Mouse (Mus musculus) ES-Bruce4 (cell line): ENCODE data around the gene Pcgf6. TPM values are rescaled to one million over a fixed set of nuclear protein-coding genes. Genes with fewer than 3 reads are reported as not detected.

Experiments used
- H3K27ac ChIP-seq: 2 replicates; pipeline ENCODE4 v1.5.1; 2012; ENCODE audit warnings: low read length, inconsistent platforms; ENCODE audit not compliant: insufficient read depth
- H3K27me3 ChIP-seq: 2 replicates; pipeline ENCODE4 v1.6.1; 2012; ENCODE audit warnings: mild to moderate bottlenecking, low read length, inconsistent platforms; ENCODE audit not compliant: control insufficient read depth, poor library complexity, insufficient read depth, severe bottlenecking
- H3K36me3 ChIP-seq: 2 replicates; pipeline ENCODE4 v1.6.1; 2012; ENCODE audit warnings: inconsistent platforms, mild to moderate bottlenecking, low read length, moderate library complexity; ENCODE audit not compliant: control insufficient read depth, poor library complexity, insufficient read depth, severe bottlenecking
- H3K4me1 ChIP-seq: one replicate; pipeline ENCODE4 v1.8.1; 2011; ENCODE audit warnings: low read length; ENCODE audit not compliant: control insufficient read depth, insufficient read depth
- H3K4me3 ChIP-seq: 2 replicates; pipeline ENCODE4 v1.5.1; 2011; ENCODE audit warnings: low read depth, mild to moderate bottlenecking, low read length
- H3K9ac ChIP-seq: 2 replicates; pipeline ENCODE4 v1.6.1; 2012; ENCODE audit warnings: low read depth, mild to moderate bottlenecking, inconsistent platforms; ENCODE audit not compliant: poor library complexity, severe bottlenecking
- H3K9me3 ChIP-seq: replicated peaks from 2 replicates; pipeline ENCODE4 v1.6.1; 2012; ENCODE audit warnings: mild to moderate bottlenecking, low read length, inconsistent platforms; ENCODE audit not compliant: control insufficient read depth, poor library complexity, insufficient read depth, severe bottlenecking
- CTCF ChIP-seq: IDR thresholded peaks from one replicate; pipeline ENCODE4 v1.8.1; 2011; ENCODE audit warnings: low read depth, low read length
- EP300 ChIP-seq: IDR thresholded peaks from 2 replicates; pipeline ENCODE4 v1.6.1; 2011; ENCODE audit warnings: low read depth, low read length; ENCODE audit not compliant: insufficient read depth
- POLR2A ChIP-seq: IDR thresholded peaks from one replicate; pipeline ENCODE4 v1.8.1; 2011; ENCODE audit warnings: low read length; ENCODE audit not compliant: insufficient read depth
- polyA plus RNA-seq: library from polyadenylated mRNA; stranded (reverse); fragments of >200 nt; gene quantifications from 2 replicates; pipeline ENCODE4 v1.2.4, GENCODE M21; 2011; ENCODE audit warnings: low read depth; ENCODE audit not compliant: missing spikeins, insufficient read depth, insufficient read length

Pcgf6 gene
- polyA plus RNA-seq, 1 experiment = 73.2 TPM

DNA sequence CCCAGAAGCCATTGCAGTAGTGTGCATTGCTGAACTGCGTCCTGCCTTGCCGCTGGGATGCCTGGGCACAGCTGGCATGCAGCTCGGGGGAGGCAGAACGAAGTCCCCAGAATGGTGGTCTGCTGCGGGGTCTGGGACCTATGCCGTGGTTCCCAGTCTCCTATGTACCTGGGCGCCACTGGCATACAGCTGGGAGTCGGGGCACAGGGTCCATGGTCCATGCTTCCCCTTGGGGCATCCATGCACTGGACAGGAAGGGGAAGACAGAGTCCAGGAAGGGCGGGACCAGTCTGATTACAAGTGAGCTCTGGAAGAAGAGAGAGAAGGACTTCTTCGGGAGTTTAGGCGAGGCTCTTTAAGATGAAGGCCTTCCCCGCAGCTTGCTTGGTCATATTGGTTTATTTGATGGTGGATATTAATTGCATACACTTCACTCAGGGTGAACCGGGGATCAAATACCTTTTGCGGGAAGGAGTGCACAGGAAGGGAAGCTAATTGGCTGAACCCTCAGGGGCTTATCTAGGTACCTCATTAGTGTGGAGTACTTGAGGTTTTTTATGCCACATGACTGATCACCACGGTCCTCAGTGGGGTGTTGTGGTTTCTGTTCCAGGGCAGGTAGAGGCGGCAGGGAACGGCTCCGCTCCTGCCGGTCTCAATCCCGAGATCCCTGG, 61.1 kb downstream of the Pcgf6 start:
- no peak for TF ChIP-seq POLR2A
- TF ChIP-seq CTCF = no peak
- no peak for TF ChIP-seq EP300
- no peak overlapping the region for H3K9ac ChIP-seq
- no peaks in the 10 kb centered on the region for H3K9me3 ChIP-seq
- H3K4me1 ChIP-seq = peaks cover 6% of the 10 kb centered on the region
- no peaks in the 10 kb centered on the region for H3K27me3 ChIP-seq
- H3K4me3 ChIP-seq = no peak overlapping the region
- H3K27ac ChIP-seq = no peak overlapping the region
- no peaks in the 10 kb centered on the region for H3K36me3 ChIP-seq

DNA sequence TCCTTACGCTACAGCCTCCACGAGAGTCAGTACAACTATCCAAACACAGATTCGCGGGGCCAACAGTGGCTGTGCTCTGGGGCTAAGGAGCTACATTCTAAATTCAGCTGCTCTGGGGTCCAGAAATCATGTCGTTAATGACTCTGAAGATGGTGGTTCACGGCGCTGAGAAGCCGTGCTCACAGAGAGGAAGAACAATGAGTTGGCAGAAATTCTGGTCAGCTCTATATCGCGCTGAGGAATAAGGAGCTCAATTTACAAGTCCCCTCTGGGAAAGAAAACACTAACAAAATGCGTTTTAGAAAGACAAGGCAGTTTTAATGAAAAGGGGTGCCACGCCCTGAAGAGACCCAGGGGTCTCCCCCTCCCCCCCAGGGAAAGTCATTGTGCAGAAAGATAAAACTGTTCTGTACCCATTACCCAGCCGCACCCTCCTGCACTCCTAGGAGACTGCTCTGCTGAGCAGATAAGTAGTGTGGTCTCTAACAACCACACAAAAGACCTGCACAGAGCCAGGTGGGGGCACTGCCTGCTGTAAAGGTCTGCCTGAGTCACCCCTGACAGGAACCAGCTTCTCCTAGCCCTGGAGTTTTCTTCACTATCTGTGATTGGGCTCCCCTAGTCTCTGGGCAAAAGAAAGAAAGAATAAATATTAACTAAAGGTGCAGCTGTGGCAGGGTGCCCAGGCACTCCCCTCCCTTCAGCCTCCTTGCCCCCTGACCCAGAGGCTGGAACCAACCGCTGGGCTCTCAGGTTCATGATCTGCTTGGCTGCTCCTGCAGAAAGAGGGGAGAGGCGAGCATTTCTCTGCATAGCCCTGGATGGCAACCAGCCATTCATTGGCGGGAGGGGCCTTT, 62.2 kb downstream of the Pcgf6 start:
- no peak for TF ChIP-seq CTCF
- peak; percentile 79; the same call in 1 of the 2 replicates for TF ChIP-seq EP300
- Histone ChIP-seq H3K27ac (peak overlapping the region; percentile 50), H3K36me3 (no peaks in the 10 kb centered on the region), H3K9me3 (no peaks in the 10 kb centered on the region), H3K9ac (no peak overlapping the region), H3K27me3 (no peaks in the 10 kb centered on the region), H3K4me1 (peaks cover 6% of the 10 kb centered on the region), H3K4me3 (no peak overlapping the region)

DNA sequence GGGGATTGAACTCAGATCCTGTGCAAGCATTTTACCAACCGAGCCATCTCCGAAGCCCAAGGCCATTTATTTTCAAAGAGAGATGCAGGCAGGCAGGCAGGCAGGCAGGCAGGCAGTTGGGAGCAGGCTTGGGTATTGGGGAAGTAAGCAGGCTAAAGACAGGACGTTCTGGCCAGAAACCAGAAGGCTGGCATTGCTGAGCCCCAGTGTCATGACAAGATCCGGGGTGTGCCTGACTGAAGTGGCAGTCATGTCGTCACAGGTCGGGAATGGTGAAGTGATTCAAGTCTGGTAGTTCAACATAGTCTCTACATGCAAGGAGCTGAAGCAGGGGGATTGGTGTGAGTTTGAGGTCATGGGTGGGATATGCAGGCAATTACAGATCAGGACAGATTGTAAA, 63.1 kb downstream of the Pcgf6 start:
- Histone ChIP-seq H3K9me3 (no peaks in the 10 kb centered on the region), H3K4me3 (no peak overlapping the region), H3K4me1 (peaks cover 6% of the 10 kb centered on the region), H3K9ac (no peak overlapping the region), H3K36me3 (no peaks in the 10 kb centered on the region), H3K27me3 (no peaks in the 10 kb centered on the region), H3K27ac (no peak overlapping the region)
- TF ChIP-seq POLR2A (no peak), EP300 (no peak), CTCF (no peak)

DNA sequence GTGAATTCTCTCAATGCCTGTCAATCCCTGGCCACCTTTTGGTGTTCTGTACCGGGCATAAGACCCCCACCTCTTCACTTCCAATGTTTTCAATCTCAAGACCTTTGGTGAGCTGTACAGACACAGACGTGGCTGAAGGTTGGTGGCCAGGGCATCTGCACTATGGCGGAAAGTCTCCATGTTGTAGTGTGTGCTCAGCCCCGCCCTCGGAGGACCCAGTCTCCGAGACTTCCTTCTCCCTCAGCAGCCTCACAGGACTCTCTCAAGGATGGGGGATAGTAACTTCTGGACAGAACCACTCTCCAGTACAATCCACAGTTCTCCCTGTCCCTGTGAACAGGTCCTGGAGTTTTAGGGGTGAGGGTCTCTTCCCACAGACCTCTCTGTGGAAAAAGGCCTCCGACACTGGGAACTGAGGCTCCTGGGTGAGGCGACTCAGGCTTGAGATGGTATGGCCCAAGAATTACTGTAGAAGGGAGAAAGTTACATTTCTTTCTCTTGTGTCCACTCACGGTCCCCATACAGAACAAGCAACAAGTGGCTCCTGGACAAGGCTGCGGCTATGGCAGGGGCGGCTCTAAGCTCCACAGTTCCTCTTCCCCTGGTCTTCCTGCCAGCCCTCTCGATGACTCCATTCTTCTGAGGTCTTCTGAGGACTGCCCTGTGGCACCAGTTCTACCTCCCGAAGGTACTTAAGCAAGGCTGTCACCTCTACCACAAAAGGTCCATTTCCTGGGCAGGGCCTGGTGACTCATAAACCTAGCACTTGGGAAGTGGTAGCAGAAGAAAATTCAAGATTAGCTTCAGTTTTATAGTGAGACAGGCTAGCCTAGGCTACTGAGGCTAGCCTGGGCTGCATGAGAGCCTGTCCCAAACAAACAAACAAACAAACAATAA, 65.7 kb downstream of the Pcgf6 start:
- H3K9ac ChIP-seq = no peak overlapping the region
- H3K4me1 ChIP-seq = peaks cover 6% of the 10 kb centered on the region
- no peak overlapping the region for H3K27ac ChIP-seq
- H3K4me3 ChIP-seq = peak overlapping the region; percentile 23; the same call in 1 of the 2 replicates
- H3K36me3 ChIP-seq = no peaks in the 10 kb centered on the region
- TF ChIP-seq POLR2A = no peak
- no peak for TF ChIP-seq EP300
- TF ChIP-seq CTCF = no peak
- no peaks in the 10 kb centered on the region for H3K9me3 ChIP-seq
- H3K27me3 ChIP-seq = no peaks in the 10 kb centered on the region

DNA sequence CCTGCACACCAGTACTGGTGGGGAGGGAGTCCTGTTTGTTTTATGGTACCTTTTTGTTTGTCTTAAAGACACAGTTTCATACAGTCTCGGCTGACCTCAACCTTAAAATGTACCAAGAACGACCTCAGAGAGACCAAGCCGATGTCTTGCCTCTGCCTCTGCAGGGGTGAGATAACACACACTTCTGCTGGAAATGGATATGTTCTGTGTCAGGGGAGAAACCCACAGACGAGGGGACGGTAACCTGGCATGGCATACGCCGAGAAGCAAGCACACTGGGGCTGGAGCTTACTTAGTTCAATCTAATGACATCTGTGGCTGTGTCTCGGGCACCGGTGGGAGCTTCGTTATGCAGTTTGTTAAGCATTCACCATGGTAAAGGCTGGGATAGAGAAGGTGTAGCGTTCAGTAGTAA, 66.7 kb downstream of the Pcgf6 start:
- peaks cover 6% of the 10 kb centered on the region for H3K4me1 ChIP-seq
- TF ChIP-seq CTCF = no peak
- TF ChIP-seq EP300 = no peak
- TF ChIP-seq POLR2A = no peak
- no peaks in the 10 kb centered on the region for H3K36me3 ChIP-seq
- peak overlapping the region; percentile 48 for H3K4me3 ChIP-seq
- H3K27me3 ChIP-seq = no peaks in the 10 kb centered on the region
- 0 out of 2 replicates have a peak overlapping the region, but pooled peaks have one; percentile 4 for H3K9ac ChIP-seq
- no peaks in the 10 kb centered on the region for H3K9me3 ChIP-seq
- peak overlapping the region; percentile 51 for H3K27ac ChIP-seq

Other genes starting within 250 kb of the Pcgf6 start
- gene Ina, start 36.2 kb downstream of the Pcgf6 start, polyA plus RNA-seq = 21.2 and 21.9 TPM in 2 replicates
- gene Nt5c2, start 35.8 kb downstream of the Pcgf6 start, polyA plus RNA-seq = 62.4 and 76.9 TPM in 2 replicates
- gene Taf5, start 16.8 kb upstream of the Pcgf6 start, polyA plus RNA-seq = 19.4 and 21.8 TPM in 2 replicates
- gene Usmg5, start 39.7 kb upstream of the Pcgf6 start, polyA plus RNA-seq = 552 and 561 TPM in 2 replicates
- gene Pdcd11, start 39.9 kb upstream of the Pcgf6 start, polyA plus RNA-seq = 41.5 and 42.4 TPM in 2 replicates
- 0.90 and 0.99 TPM in 2 replicates for gene Calhm2, start 87.4 kb upstream of the Pcgf6 start, polyA plus RNA-seq
- not detected in 2 replicates for gene Calhm1, start 93.3 kb upstream of the Pcgf6 start, polyA plus RNA-seq
- gene Calhm3, start 106.9 kb upstream of the Pcgf6 start, polyA plus RNA-seq = not detected in 2 replicates
- gene Neurl1a, start 127.9 kb upstream of the Pcgf6 start, polyA plus RNA-seq = 8.1 and 9.0 TPM in 2 replicates